8 mouse cellular contexts compared by ENCODE assay signal in genomic region chr11:55015831-55016241, GRCm38 (mm10). TPM values are rescaled to one million over a fixed set of nuclear protein-coding genes. Genes with fewer than 3 reads are reported as not detected.
DNase-seq lines count a peak whose midpoint lies in the region; ATAC-seq and TF ChIP-seq lines count a peak whose summit lies in the region.

No protein-coding gene starts in this region.

- no peak overlapping the region for H3K9ac ChIP-seq in heart, postnatal 0 days (replicated peaks; ENCODE audit: low read depth, low read length)
- H3K9ac ChIP-seq in stomach, postnatal 0 days (ENCODE audit: low read length), result 0 out of 2 replicates have a peak overlapping the region, but pooled peaks have one; percentile 31

- peak; percentile 30 to 62 for DNase-seq in frontal cortex, adult 2 months (ENCODE audit: extremely low spot score in 1 of 2, low spot score in 1 of 2)
- DNase-seq in frontal cortex, postnatal 25 days (ENCODE audit: low spot score in 2 of 2), result no peak
- peak; percentile 68 for DNase-seq in adipocyte (ENCODE audit: low spot score)
- DNase-seq in heart, postnatal 0 days (ENCODE audit: low spot score), result peak; percentile 70
- DNase-seq in left cerebral cortex, postnatal 10 days (ENCODE audit: extremely low spot score in 1 of 2, low spot score in 2 of 2), result peak; percentile 59 to 75
- DNase-seq in stomach, postnatal 0 days (ENCODE audit: low spot score), result peak; percentile 49

- peak overlapping the region; percentile 12 for H3K27ac ChIP-seq in cortical plate, adult 2 months (ENCODE audit: insufficient read depth, low read length)
- peak overlapping the region; percentile 81 for H3K27ac ChIP-seq in heart, postnatal 0 days (ENCODE audit: low read depth)
- H3K27ac ChIP-seq in stomach, postnatal 0 days (replicated peaks), result no peak overlapping the region; the same call in 1 of the 2 replicates

- no peak overlapping the region for H3K4me2 ChIP-seq in heart, postnatal 0 days (ENCODE audit: low read depth, low read length)
- H3K4me2 ChIP-seq in stomach, postnatal 0 days (replicated peaks; ENCODE audit: low read depth), result no peak overlapping the region

- peak; percentile 84 for ATAC-seq in heart, postnatal 0 days (ENCODE audit: insufficient read depth, low read depth)
- no peak for ATAC-seq in stomach, postnatal 0 days (ENCODE audit: low FRiP score, low TSS enrichment)
- no peak for ATAC-seq in erythroid progenitor cell, adult 5-6 weeks (replicated peaks; ENCODE audit: low FRiP score, poor library complexity, severe bottlenecking)

- no peaks in the 10 kb centered on the region for H3K9me3 ChIP-seq in heart, postnatal 0 days (replicated peaks; ENCODE audit: control insufficient read depth, low read length)
- H3K9me3 ChIP-seq in stomach, postnatal 0 days (ENCODE audit: control insufficient read depth, low read length), result no peaks in the 10 kb centered on the region

- peaks cover 17% of the 10 kb centered on the region for H3K4me1 ChIP-seq in cortical plate, adult 2 months (ENCODE audit: control insufficient read depth, insufficient read depth, low read length)
- H3K4me1 ChIP-seq in heart, postnatal 0 days (ENCODE audit: control insufficient read depth, insufficient read depth), result peaks cover 55% of the 10 kb centered on the region
- H3K4me1 ChIP-seq in stomach, postnatal 0 days (replicated peaks; ENCODE audit: control insufficient read depth, insufficient read depth), result no peaks in the 10 kb centered on the region; the same call in 1 of the 2 replicates

- H3K36me3 ChIP-seq in heart, postnatal 0 days (replicated peaks; ENCODE audit: control insufficient read depth, insufficient read depth, low read length), result peaks cover 75% of the 10 kb centered on the region
- peaks cover 19% of the 10 kb centered on the region for H3K36me3 ChIP-seq in stomach, postnatal 0 days (ENCODE audit: control insufficient read depth, insufficient read depth, low read length)

- WGBS in heart, postnatal 0 days, result 16% methylated on average over 9 of the region's 9 CpGs
- WGBS in stomach, postnatal 0 days, result 60% methylated on average over 9 of the region's 9 CpGs

- intact Hi-C loops in left cerebral cortex, postnatal 10 days (cut with DNase I), result no loop called here

- no peak; the same call in 1 of the 2 replicates for TF ChIP-seq EP300 in heart, postnatal 0 days (IDR thresholded peaks at IDR 0.05; ENCODE audit: low read depth)
- TF ChIP-seq EP300 in stomach, postnatal 0 days (optimal IDR thresholded peaks at IDR 0.05), result no peak

- TF ChIP-seq POLR2A in cortical plate, adult 2 months (IDR thresholded peaks at IDR 0.05; ENCODE audit: extremely low read depth, insufficient read depth, low read length), result no peak

- H3K27me3 ChIP-seq in heart, postnatal 0 days (ENCODE audit: control insufficient read depth, insufficient read depth, low read length), result no peaks in the 10 kb centered on the region
- H3K27me3 ChIP-seq in stomach, postnatal 0 days (ENCODE audit: control insufficient read depth, insufficient read depth, low read length), result no peaks in the 10 kb centered on the region

- no peak overlapping the region for H3K4me3 ChIP-seq in cortical plate, adult 2 months (ENCODE audit: insufficient read depth, low read length)
- no peak overlapping the region for H3K4me3 ChIP-seq in heart, postnatal 0 days (ENCODE audit: low read depth, low read length)
- H3K4me3 ChIP-seq in stomach, postnatal 0 days (ENCODE audit: low read depth, low read length), result no peak overlapping the region

- no peak for TF ChIP-seq CTCF in cortical plate, adult 2 months (IDR thresholded peaks at IDR 0.05; ENCODE audit: extremely low read depth, insufficient read depth, low read length)
- TF ChIP-seq CTCF in heart, postnatal 0 days (IDR thresholded peaks at IDR 0.05; ENCODE audit: low read depth), result no peak
- TF ChIP-seq CTCF in stomach, postnatal 0 days (IDR thresholded peaks at IDR 0.05; ENCODE audit: low read depth), result no peak

RNA-seq across cellular contexts. Expression of gene Anxa6, which starts 17.4 kb away (rescaled TPM):
- 76.6 and 76.8 TPM in 2 replicates for polyA plus RNA-seq in frontal cortex, adult 2 months (2012; rRNA removed)
- polyA plus RNA-seq in cortical plate, adult 2 months (2012; rRNA removed), result 89.3 and 93.8 TPM in 2 replicates
- 306 and 424 TPM in 2 replicates for total RNA-seq in heart, postnatal 0 days (2014; rRNA removed; ENCODE audit: low replicate concordance)
- 250 and 254 TPM in 2 replicates for polyA plus RNA-seq in heart, postnatal 0 days (2015; fragmentation: Nextera tagmentation; extraction: Ambion mirVana)
- 10 to 100 TPM; 82.6 to 85.7 TPM for total RNA-seq in left cerebral cortex, postnatal 10 days (2021)
- polyA plus RNA-seq in stomach, postnatal 0 days (2015; fragmentation: Nextera tagmentation; extraction: Ambion mirVana), result 140 and 141 TPM in 2 replicates
- total RNA-seq in erythroid progenitor cell, adult 5-6 weeks (2015; ENCODE audit: low replicate concordance), result 12.3 and 15.1 TPM in 2 replicates
- total RNA-seq in erythroid progenitor cell, adult 5-6 weeks (2017; ENCODE audit: low replicate concordance), result 14.6 and 16.3 TPM in 2 replicates

RNA-seq across cellular contexts. Expression of gene Tnip1, which starts 53.1 kb away (rescaled TPM):
- polyA plus RNA-seq in frontal cortex, adult 2 months (2012; rRNA removed), result 21.9 and 24.0 TPM in 2 replicates
- 22.7 and 25.3 TPM in 2 replicates for polyA plus RNA-seq in cortical plate, adult 2 months (2012; rRNA removed)
- 16.6 and 19.9 TPM in 2 replicates for total RNA-seq in heart, postnatal 0 days (2014; rRNA removed; ENCODE audit: low replicate concordance)
- polyA plus RNA-seq in heart, postnatal 0 days (2015; fragmentation: Nextera tagmentation; extraction: Ambion mirVana), result 19.7 and 22.7 TPM in 2 replicates
- total RNA-seq in left cerebral cortex, postnatal 10 days (2021), result 10 to 100 TPM; 28.2 to 31.0 TPM
- polyA plus RNA-seq in stomach, postnatal 0 days (2015; fragmentation: Nextera tagmentation; extraction: Ambion mirVana), result 14.7 and 15.5 TPM in 2 replicates
- 6.3 and 7.9 TPM in 2 replicates for total RNA-seq in erythroid progenitor cell, adult 5-6 weeks (2015; ENCODE audit: low replicate concordance)
- total RNA-seq in erythroid progenitor cell, adult 5-6 weeks (2017; ENCODE audit: low replicate concordance), result 3.3 and 8.7 TPM in 2 replicates

Comparison
In these comparisons a context has a peak if more than half of its experiments do, and no peak if none do; other contexts are left out.
1. DNase-seq: peak in frontal cortex, adult 2 months (2 of 2), adipocyte (single experiment), heart, postnatal 0 days (single experiment), left cerebral cortex, postnatal 10 days (2 of 2) and stomach, postnatal 0 days (single experiment); none in frontal cortex, postnatal 25 days (0 of 2).